ENCODE assay signal across 19 mouse cellular contexts in genomic region chr17:7677301-7677700, GRCm38 (mm10).
"Had no signal": no experiment of that assay in that cellular context is flagged by ENCODE, and none has a peak within 500 bp of the region (broad histone marks: within the 10 kb centered on the region; RNA-seq: fewer than 3 reads in every experiment).

No protein-coding gene starts in this region.

- H3K9ac ChIP-seq: lung, embryonic 14.5 days; midbrain, embryonic 12.5 days; neural tube, embryonic 13.5 days; neural tube, embryonic 15.5 days; stomach, embryonic 15.5 days had no signal

- H3K36me3 ChIP-seq: midbrain, embryonic 10.5 days; midbrain, embryonic 12.5 days; neural tube, embryonic 13.5 days; neural tube, embryonic 15.5 days; stomach, embryonic 15.5 days had no signal

- H3K4me3 ChIP-seq: midbrain, embryonic 10.5 days; midbrain, embryonic 12.5 days; myocyte; neural tube, embryonic 13.5 days; neural tube, embryonic 15.5 days; stomach, embryonic 15.5 days had no signal

- H3K27ac ChIP-seq: midbrain, embryonic 10.5 days; midbrain, embryonic 12.5 days; neural tube, embryonic 13.5 days; neural tube, embryonic 15.5 days; stomach, embryonic 15.5 days; stomach, postnatal 0 days had no signal

- H3K4me2 ChIP-seq: lung, embryonic 14.5 days; midbrain, embryonic 12.5 days; neural tube, embryonic 13.5 days; neural tube, embryonic 15.5 days; stomach, embryonic 15.5 days had no signal

- DNase-seq: lung, adult 18-20 months; lung, embryonic 14.5 days; lung, postnatal 10 days; lung, postnatal 4 days; midbrain, embryonic 14.5 days; retina, postnatal 1 day; right cerebral cortex, adult 18-20 months; right cerebral cortex, postnatal 25 days; thymus, adult 2 months; thymus, postnatal 25 days; thymus, postnatal 4 days had no signal

- ATAC-seq: midbrain, embryonic 16.5 days had no signal

- H3K27me3 ChIP-seq: midbrain, embryonic 12.5 days; neural tube, embryonic 13.5 days; neural tube, embryonic 15.5 days; stomach, embryonic 15.5 days had no signal

- H3K9me3 ChIP-seq: midbrain, embryonic 10.5 days; midbrain, embryonic 12.5 days; neural tube, embryonic 13.5 days; neural tube, embryonic 15.5 days; stomach, embryonic 15.5 days had no signal

- H3K4me1 ChIP-seq: midbrain, embryonic 10.5 days; midbrain, embryonic 12.5 days; neural tube, embryonic 13.5 days; neural tube, embryonic 15.5 days; stomach, embryonic 15.5 days had no signal
